Mouse (Mus musculus) urinary bladder, postnatal 4 days (tissue): ENCODE results near the gene Rfxap.

ENCODE experiments used
- DNase-seq, 2 experiments: peaks; one replicate each; pipeline ENCODE4 v3.0.0; 2021 to 2022; ENCODE audit warnings: low spot score in 2 of 2

The Rfxap gene

DNA sequence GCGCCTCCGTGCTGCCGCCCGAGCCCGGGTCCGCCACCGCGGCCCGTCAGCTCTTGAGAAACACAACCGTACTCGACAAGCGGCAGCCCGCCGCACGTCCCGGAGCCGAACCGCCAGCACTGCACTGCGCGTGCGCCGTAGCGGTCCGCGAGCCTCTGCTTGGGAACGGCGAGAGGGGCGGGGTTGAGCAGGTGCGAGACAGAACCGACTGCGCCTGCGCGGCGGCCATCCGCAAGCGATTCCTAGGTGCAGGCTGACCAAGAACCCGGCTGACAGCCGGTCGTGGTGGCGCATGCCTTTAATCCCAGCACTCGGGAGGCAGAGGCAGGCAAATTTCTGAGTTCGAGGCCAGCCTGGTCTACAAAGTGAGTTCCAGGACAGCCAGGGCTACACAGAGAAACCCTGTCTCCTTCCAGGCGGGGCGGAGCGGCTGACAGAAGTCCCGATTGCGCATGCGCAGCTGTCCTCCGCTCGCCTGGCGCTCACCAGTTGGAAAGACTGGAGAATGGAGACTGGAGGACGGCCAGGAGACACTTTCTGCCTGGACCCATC, at the start of gene Rfxap:
TSS of gene Rfxap (minus strand) at position 126 of the 552 bp plus-strand sequence.
- DNase-seq: peak; percentile 91 to 95

- no peak for DNase-seq
These were observed 27.8 kb upstream of the Rfxap start for GRCm38 (mm10) chr3:54835421-54835820.

DNA sequence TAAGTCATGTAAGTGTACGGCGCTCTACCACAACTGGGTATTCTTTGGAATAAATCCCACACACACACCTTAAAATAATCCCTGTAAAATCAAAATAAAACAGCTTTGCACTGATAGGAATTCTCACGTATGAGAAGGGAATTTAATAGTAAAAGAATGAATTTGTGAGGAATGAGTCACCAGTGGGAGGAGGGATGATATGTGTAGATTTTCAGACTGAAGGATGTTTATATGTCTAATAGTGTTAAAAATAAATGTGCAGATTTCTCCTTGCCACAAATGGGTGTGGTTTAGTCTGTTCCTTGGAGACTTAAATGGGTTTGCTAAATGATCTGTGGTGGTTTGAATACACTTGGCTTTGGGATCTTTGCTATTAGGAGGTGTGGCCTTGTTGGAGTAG, 24.9 kb upstream of the Rfxap start:
- DNase-seq: no peak

DNA sequence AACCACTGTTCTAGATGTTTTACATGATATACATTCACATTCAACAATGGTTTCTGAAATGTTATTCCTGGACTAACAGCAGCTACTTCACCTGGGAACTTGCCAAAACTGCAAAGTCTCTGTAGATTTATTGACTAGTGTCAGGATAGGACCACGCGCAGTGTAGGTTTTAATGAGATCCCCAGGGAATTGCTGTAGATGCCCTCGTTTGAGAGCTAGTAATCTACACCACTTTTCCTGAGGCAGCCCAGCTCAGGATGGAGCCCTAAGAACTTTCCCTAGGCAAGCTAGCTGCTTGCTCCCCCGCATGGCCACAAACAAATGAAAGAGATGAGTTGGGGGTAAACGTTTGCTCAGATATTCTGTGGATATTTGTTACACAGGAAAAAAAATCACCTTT, 14.9 kb upstream of the Rfxap start:
- no peak for DNase-seq

DNA sequence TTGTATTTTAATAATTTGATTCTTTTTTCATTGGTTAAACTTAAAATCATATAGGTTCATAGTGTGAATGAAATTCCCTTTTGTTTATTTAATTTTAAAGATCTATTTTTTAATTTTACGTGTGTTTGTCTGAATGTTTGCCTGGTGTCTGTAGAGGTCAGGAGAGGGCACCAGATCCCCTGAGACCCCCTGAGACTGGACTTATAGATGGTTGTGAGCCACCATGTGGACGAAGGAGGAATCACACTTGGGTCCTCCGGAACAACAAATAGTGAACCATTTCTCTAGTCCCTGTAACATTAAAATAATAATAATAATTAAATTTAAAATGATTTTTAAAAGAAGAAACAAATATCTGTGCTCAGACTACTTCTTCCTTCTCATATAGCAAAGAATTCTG, 7.7 kb upstream of the Rfxap start:
- no peak for DNase-seq

- DNase-seq: no peak
These were observed 7.0 kb upstream of the Rfxap start for GRCm38 (mm10) chr3:54814622-54815021.

DNA sequence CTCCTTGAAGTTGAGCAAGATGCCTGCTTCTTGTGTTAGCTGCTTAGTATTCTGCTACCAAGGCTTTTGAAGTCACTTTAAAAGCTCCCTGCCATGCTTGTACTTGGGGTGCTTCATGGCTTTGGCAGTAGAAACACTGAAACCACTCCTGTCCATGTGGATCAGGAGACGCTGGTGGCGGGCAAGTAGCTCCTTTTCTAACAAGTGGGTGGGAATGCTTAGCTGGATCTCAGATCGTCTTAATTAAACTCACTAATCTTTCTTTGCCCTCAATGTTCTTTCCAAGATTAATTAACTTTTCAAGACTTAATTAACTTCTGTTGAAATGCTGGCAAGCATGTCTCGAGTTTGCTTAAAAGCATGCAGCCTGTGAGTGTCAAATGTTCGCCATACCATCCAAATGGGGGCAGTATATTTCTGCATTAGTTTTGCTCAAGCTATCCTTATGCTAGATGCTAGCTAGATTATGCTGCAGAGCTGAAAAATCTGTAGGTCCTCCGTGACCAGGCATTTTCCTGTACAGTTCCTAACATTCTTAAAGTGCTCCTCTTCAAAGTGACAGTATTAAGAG, 5.9 kb upstream of the Rfxap start:
- DNase-seq: no peak

- no peak for DNase-seq
These were observed 4.0 kb upstream of the Rfxap start for GRCm38 (mm10) chr3:54811616-54812015.

GRCm38 (mm10) chr3:54809111-54809510, 1.5 kb upstream of the Rfxap start:
- DNase-seq: no peak

DNA sequence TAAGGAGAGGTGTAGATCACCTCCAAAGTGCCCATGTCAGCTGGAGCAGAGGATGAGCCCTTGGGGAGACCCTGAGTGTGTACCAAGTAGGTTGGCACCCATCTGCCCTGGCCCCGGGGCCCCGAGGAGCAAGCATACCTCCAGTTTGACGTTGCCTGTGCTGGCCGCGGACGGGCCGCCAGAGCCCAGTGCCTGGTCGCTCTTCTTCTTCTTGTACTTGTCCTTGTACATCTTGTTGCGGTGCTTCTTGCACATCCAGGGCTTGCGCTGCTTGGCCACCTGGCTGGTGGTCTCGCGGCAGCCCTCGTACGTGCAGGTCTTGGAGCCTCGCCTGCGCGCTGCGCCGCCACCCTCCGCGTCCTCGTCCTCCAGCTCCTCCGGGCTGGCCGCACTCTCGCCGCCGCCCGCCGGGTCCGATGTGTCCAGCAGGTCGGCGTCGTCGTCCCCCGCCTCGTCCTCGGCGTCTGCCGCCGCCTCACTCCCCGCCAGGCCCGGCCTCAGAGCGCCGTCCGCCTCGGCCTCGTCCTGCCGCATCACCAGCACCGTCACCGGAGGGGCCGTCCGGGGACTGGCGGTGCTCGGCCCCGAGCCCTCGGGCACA, 430 bp downstream of the Rfxap start:
- DNase-seq: no peak

DNA sequence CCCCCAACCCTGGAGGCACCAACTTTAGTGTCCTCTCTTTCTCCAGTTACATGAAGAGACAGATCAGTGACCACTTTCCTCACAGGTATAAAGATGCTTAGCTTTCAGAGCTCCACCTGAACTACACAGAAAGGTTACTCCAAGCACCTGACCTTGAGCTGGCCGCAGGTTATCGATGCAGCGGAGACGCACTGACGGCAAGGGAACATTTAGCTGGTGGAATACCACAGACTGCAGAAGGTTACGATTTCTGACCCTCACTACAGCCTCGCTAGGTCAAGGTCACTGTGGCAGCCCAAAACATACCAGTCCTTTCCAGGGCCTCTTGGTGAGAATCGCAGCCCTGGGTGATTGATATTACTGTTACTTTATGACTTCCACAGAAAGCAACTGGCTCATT, 3.9 kb downstream of the Rfxap start:
- DNase-seq: no peak

GRCm38 (mm10) chr3:54797211-54797610, 10.4 kb downstream of the Rfxap start:
- peak in 1 of 2 experiments; percentile 28 for DNase-seq

- DNase-seq: no peak
These were observed 11.8 kb downstream of the Rfxap start for GRCm38 (mm10) chr3:54795806-54796205.

- no peak for DNase-seq
These were observed 12.2 kb downstream of the Rfxap start for GRCm38 (mm10) chr3:54795379-54795778.

- no peak for DNase-seq
These were observed 13.8 kb downstream of the Rfxap start for GRCm38 (mm10) chr3:54793762-54794161.

DNA sequence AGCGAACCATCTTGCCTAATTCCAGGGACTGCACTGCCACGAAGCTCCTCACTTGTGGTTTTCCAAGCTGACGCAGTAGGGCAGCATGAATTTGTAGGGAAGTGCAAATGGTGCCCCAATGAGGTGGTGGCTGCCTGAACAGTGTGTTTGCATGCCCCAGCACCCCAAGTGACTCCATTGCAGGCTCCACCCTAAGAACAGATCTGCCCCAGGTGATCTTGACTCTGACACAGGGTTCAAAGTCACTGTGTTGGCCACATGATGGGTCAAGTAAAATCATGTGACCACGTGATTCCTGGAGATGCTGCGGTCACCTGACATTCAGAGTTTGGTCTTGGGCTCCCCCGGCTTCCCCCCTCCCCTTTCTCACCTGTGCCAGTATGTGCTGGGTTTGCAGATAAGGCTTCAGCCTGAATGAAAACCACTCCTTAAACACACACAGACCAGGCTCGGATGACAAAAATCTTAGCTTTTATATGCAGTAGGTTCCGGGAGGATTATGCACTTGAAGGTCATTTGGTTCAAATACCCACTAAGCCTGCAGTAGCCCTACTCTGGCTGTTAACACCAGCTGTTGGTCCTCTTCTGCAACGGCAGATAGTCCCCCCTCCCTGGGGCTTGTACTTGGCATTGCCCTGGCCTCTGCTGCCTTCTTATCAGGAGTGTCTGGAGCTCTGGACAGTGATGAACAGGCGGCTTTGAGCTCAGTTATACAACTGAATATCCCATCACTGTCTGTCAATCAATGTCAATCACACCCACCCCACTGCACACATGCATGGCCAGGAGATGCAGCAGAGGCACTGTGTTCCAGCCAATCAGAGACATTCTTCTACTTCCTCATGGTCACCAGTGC, 15.5 kb downstream of the Rfxap start:
- no peak for DNase-seq

GRCm38 (mm10) chr3:54790601-54791000, 17.0 kb downstream of the Rfxap start:
- DNase-seq: no peak

DNA sequence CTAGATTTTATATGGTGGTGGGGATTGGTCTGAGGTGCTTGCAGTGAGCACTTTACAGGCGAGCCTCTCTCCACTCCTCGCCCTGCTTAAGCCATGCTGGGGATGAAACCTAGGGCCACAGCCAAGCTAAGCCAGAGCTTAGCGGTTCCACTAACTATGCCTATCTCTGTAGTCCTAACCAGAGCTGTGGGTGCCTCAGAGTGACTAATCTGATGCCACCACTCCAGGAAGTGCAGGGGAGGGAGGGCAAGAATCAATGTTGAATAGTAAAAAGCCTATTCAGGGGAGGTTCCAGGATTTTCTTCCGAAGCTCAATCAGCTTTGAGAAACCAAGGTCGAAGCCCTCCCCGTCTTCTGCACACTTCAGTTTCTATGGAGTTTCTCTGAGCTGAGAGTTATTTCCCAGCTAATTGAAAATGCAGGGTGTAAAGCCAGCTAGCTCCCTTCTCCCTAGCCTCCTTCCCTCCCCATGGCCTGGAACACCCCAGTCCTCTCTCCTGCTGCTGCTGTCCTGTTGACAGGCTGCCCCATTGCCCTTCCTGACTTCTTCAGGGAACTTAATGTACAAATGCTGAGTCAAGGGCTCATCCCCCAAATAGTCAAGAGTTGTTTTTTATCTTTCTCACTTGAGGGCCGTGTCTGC, 31.5 kb downstream of the Rfxap start:
- DNase-seq: no peak

- DNase-seq: no peak
These were observed 34.0 kb downstream of the Rfxap start for GRCm38 (mm10) chr3:54773613-54774012.

GRCm38 (mm10) chr3:54769349-54770275, 38.0 kb downstream of the Rfxap start:
- no peak for DNase-seq

GRCm38 (mm10) chr3:54768592-54768991, 39.0 kb downstream of the Rfxap start:
- no peak for DNase-seq
